ENCODE assay signal across 15 mouse cellular contexts in the genomic region with DNA sequence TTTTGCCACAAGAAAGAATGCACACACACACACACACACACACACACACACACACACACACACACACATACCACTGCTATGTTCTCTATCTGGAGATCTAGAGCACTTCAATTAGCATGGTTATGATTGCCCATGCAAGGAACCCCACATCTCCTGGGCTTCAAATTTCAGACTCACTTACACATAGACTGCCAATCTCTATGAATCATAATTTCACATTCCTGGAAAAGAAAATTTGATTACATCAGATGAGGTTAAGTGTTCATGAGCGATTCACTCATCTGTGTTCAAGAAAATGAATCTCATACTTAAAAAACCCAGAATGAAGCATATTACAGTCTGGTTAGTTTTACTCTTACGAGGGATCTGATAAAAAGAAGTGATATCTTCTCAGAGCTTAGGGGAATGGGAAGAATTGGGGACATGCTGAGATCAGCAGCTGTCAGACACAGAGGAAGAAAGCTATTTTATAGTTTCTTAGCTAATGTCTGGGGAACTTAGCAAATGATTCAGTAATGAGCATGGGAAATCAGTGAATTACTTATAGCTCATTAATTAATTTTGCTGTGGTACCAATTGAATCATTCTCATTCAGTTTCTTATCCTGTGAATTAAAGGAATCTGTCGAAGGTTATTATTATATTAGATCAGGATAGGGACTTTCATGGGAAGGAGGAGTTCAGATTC. TPM values are rescaled to one million over a fixed set of nuclear protein-coding genes. Genes with fewer than 3 reads are reported as not detected.
"Had no signal": no experiment of that assay in that cellular context is flagged by ENCODE, and none has a peak within 500 bp of the region (broad histone marks: within the 10 kb centered on the region; RNA-seq: fewer than 3 reads in every experiment).

No protein-coding gene starts in this region.

- H3K27ac ChIP-seq: kidney, postnatal 0 days; limb, embryonic 13.5 days; liver, embryonic 14.5 days; midbrain, embryonic 10.5 days; midbrain, embryonic 15.5 days; neural tube, embryonic 12.5 days had no signal

- H3K4me1 ChIP-seq: limb, embryonic 13.5 days; midbrain, embryonic 10.5 days; midbrain, embryonic 15.5 days; neural tube, embryonic 12.5 days had no signal

- H3K4me2 ChIP-seq: limb, embryonic 13.5 days; midbrain, embryonic 15.5 days; neural tube, embryonic 12.5 days had no signal

- H3K4me3 ChIP-seq: limb, embryonic 13.5 days; midbrain, embryonic 10.5 days; midbrain, embryonic 15.5 days; neural tube, embryonic 12.5 days had no signal

- DNase-seq: kidney, adult 8-10 months; kidney, postnatal 4 days; left cerebral cortex, postnatal 4 days; lung, adult 18-20 months; lung, postnatal 4 days; spleen, adult 18-20 months; thymus, adult 18-20 months; thymus, postnatal 14 days had no signal

- H3K9me3 ChIP-seq: limb, embryonic 13.5 days; midbrain, embryonic 10.5 days; midbrain, embryonic 15.5 days; neural tube, embryonic 12.5 days had no signal

- ATAC-seq: midbrain, embryonic 15.5 days had no signal

- H3K27me3 ChIP-seq: limb, embryonic 13.5 days; midbrain, embryonic 15.5 days; neural tube, embryonic 12.5 days had no signal

- H3K36me3 ChIP-seq: limb, embryonic 13.5 days; midbrain, embryonic 10.5 days; midbrain, embryonic 15.5 days; neural tube, embryonic 12.5 days had no signal

- H3K9ac ChIP-seq: limb, embryonic 13.5 days; liver, embryonic 14.5 days; midbrain, embryonic 15.5 days; neural tube, embryonic 12.5 days had no signal

RNA-seq across cellular contexts. Expression of a gene that starts 48.7 kb away (rescaled TPM):
- total RNA-seq: neutrophil, adult 5-6 weeks had no signal
